Mouse (Mus musculus) megakaryocyte, embryonic 14.5 days (primary cell): Measurements from ENCODE around the gene Chdh. TPM values are rescaled to one million over a fixed set of nuclear protein-coding genes. Genes with fewer than 3 reads are reported as not detected.

Experiments used
- H3K27me3 ChIP-seq: replicated peaks from 2 replicates; pipeline ENCODE3; 2012; ENCODE audit warnings: inconsistent platforms
- H3K36me3 ChIP-seq: replicated peaks from 2 replicates; pipeline ENCODE3; 2012; ENCODE audit warnings: low read length, inconsistent platforms, mixed read lengths
- H3K4me1 ChIP-seq: 2 replicates; pipeline ENCODE4 v1.6.1; 2012; ENCODE audit warnings: inconsistent platforms
- H3K4me3 ChIP-seq: replicated peaks from 2 replicates; pipeline ENCODE3; 2012; ENCODE audit warnings: moderate library complexity, mild to moderate bottlenecking, inconsistent platforms
- H3K9me3 ChIP-seq: 2 replicates; pipeline ENCODE4 v1.6.1; 2012; ENCODE audit warnings: inconsistent platforms
- FLI1 ChIP-seq: IDR thresholded peaks from 2 replicates; pipeline ENCODE4 v1.6.1; 2012; ENCODE audit warnings: low read length, inconsistent platforms, mixed read lengths
- GATA1 ChIP-seq: IDR thresholded peaks from 3 replicates; pipeline ENCODE4 v1.6.1; 2012; ENCODE audit warnings: mixed read lengths, low read length, inconsistent platforms, borderline replicate concordance
- polyA plus RNA-seq: library from polyadenylated mRNA; stranded (reverse); fragments of >175 nt; gene quantifications from 2 replicates; pipeline ENCODE4 v1.2.3, GENCODE M21; 2012; ENCODE audit warnings: low replicate concordance; ENCODE audit not compliant: insufficient read depth

Chdh gene
- polyA plus RNA-seq, 1 experiment, result 0.13 TPM

- Histone ChIP-seq H3K36me3 (peaks cover 100% of the 10 kb centered on the region), H3K4me3 (no peak overlapping the region), H3K4me1 (no peaks in the 10 kb centered on the region), H3K9me3 (0 out of 2 replicates have a peak, but pooled peaks cover under 1% of the 10 kb centered on the region), H3K27me3 (no peaks in the 10 kb centered on the region)
- no peak for TF ChIP-seq GATA1
- no peak for TF ChIP-seq FLI1
Observed at GRCm38 (mm10) chr14:29987276-29987675, 21.5 kb upstream of the Chdh start.

- Histone ChIP-seq H3K36me3 (peaks cover 100% of the 10 kb centered on the region), H3K9me3 (no peaks in the 10 kb centered on the region), H3K4me1 (no peaks in the 10 kb centered on the region), H3K4me3 (no peak overlapping the region), H3K27me3 (no peaks in the 10 kb centered on the region)
- no peak for TF ChIP-seq FLI1
- TF ChIP-seq GATA1, result no peak
Observed at GRCm38 (mm10) chr14:29987739-29988138, 21.1 kb upstream of the Chdh start.

GRCm38 (mm10) chr14:29988337-29988736, 20.5 kb upstream of the Chdh start:
- TF ChIP-seq FLI1, result no peak
- no peak for TF ChIP-seq GATA1
- Histone ChIP-seq H3K4me1 (no peaks in the 10 kb centered on the region), H3K36me3 (peaks cover 100% of the 10 kb centered on the region), H3K9me3 (no peaks in the 10 kb centered on the region), H3K4me3 (no peak overlapping the region), H3K27me3 (no peaks in the 10 kb centered on the region)

GRCm38 (mm10) chr14:29994976-29995375, 13.8 kb upstream of the Chdh start:
- TF ChIP-seq GATA1, result no peak
- TF ChIP-seq FLI1, result no peak
- H3K4me1 ChIP-seq, result peaks cover 16% of the 10 kb centered on the region
- peaks cover 84% of the 10 kb centered on the region for H3K36me3 ChIP-seq
- no peaks in the 10 kb centered on the region for H3K9me3 ChIP-seq
- H3K4me3 ChIP-seq, result no peak overlapping the region
- no peaks in the 10 kb centered on the region for H3K27me3 ChIP-seq

GRCm38 (mm10) chr14:29996000-29996751, 12.6 kb upstream of the Chdh start:
- H3K36me3 ChIP-seq, result peaks cover 72% of the 10 kb centered on the region
- no peaks in the 10 kb centered on the region for H3K9me3 ChIP-seq
- H3K4me1 ChIP-seq, result peaks cover 27% of the 10 kb centered on the region
- TF ChIP-seq GATA1 (no peak), FLI1 (no peak)
- no peak overlapping the region for H3K4me3 ChIP-seq
- no peaks in the 10 kb centered on the region for H3K27me3 ChIP-seq

- peaks cover 38% of the 10 kb centered on the region for H3K4me1 ChIP-seq
- no peak overlapping the region for H3K4me3 ChIP-seq
- no peak for TF ChIP-seq FLI1
- no peak for TF ChIP-seq GATA1
- no peaks in the 10 kb centered on the region for H3K27me3 ChIP-seq
- no peaks in the 10 kb centered on the region for H3K9me3 ChIP-seq
- peaks cover 60% of the 10 kb centered on the region for H3K36me3 ChIP-seq
Observed at GRCm38 (mm10) chr14:29997345-29997744, 11.5 kb upstream of the Chdh start.

- H3K9me3 ChIP-seq, result no peaks in the 10 kb centered on the region
- peaks cover 44% of the 10 kb centered on the region for H3K36me3 ChIP-seq
- TF ChIP-seq GATA1 (no peak), FLI1 (no peak)
- peaks cover 7% of the 10 kb centered on the region for H3K27me3 ChIP-seq
- peaks cover 38% of the 10 kb centered on the region for H3K4me1 ChIP-seq
- H3K4me3 ChIP-seq, result no peak overlapping the region
Observed at GRCm38 (mm10) chr14:29998747-29999474, 9.9 kb upstream of the Chdh start.

GRCm38 (mm10) chr14:29999475-29999811, 9.4 kb upstream of the Chdh start:
- no peak overlapping the region for H3K4me3 ChIP-seq
- H3K4me1 ChIP-seq, result peaks cover 38% of the 10 kb centered on the region
- H3K27me3 ChIP-seq, result peaks cover 12% of the 10 kb centered on the region
- peaks cover 39% of the 10 kb centered on the region for H3K36me3 ChIP-seq
- no peak for TF ChIP-seq GATA1
- no peak for TF ChIP-seq FLI1
- H3K9me3 ChIP-seq, result no peaks in the 10 kb centered on the region

GRCm38 (mm10) chr14:30009864-30010560, 1.2 kb downstream of the Chdh start:
- H3K4me3 ChIP-seq, result no peak overlapping the region

More at GRCm38 (mm10) chr14:30009864-30010560, 1.2 kb downstream of the Chdh start:
- H3K4me1 ChIP-seq, result peaks cover 8% of the 10 kb centered on the region
- H3K9me3 ChIP-seq, result no peaks in the 10 kb centered on the region
- no peaks in the 10 kb centered on the region for H3K36me3 ChIP-seq
- TF ChIP-seq FLI1, result no peak
- TF ChIP-seq GATA1, result no peak
- peaks cover 70% of the 10 kb centered on the region for H3K27me3 ChIP-seq
